Mouse (Mus musculus) WW6 (cell line): ENCODE results near the gene Sox11.

Source experiments
- DNase-seq: peaks from one replicate; pipeline ENCODE4 v3.0.0-alpha.2; 2013; ENCODE audit warnings: low read depth, low spot score

The Sox11 gene

GRCm38 (mm10) chr12:27341871-27342690, at the start of gene Sox11:
TSS of gene Sox11 (minus strand) at chr12:27342574.
- DNase-seq: no peak

- no peak for DNase-seq
Measured at GRCm38 (mm10) chr12:27391652-27392305, 49.4 kb upstream of the Sox11 start.

GRCm38 (mm10) chr12:27390439-27390838, 48.1 kb upstream of the Sox11 start:
- no peak for DNase-seq

- DNase-seq: peak; percentile 28
Measured at GRCm38 (mm10) chr12:27389429-27389828, 47.1 kb upstream of the Sox11 start.

- no peak for DNase-seq
Measured at GRCm38 (mm10) chr12:27372505-27372904, 30.1 kb upstream of the Sox11 start.

- no peak for DNase-seq
Measured at GRCm38 (mm10) chr12:27370756-27371155, 28.4 kb upstream of the Sox11 start.

GRCm38 (mm10) chr12:27367476-27367875, 25.1 kb upstream of the Sox11 start:
- no peak for DNase-seq

- DNase-seq: no peak
Measured at GRCm38 (mm10) chr12:27363840-27364640, 21.7 kb upstream of the Sox11 start.

GRCm38 (mm10) chr12:27357076-27357637, 14.8 kb upstream of the Sox11 start:
- no peak for DNase-seq

- DNase-seq: no peak
Measured at GRCm38 (mm10) chr12:27356571-27356970, 14.2 kb upstream of the Sox11 start.

- DNase-seq: no peak
Measured at GRCm38 (mm10) chr12:27343606-27344410, 1.4 kb upstream of the Sox11 start.

- peak; percentile 74 for DNase-seq
Measured at GRCm38 (mm10) chr12:27342691-27343605, 574 bp upstream of the Sox11 start.

- DNase-seq: no peak
Measured at GRCm38 (mm10) chr12:27341130-27341870, 1.1 kb downstream of the Sox11 start.

GRCm38 (mm10) chr12:27340451-27341035, 1.8 kb downstream of the Sox11 start:
- no peak for DNase-seq

GRCm38 (mm10) chr12:27339171-27339751, 3.1 kb downstream of the Sox11 start:
- DNase-seq: no peak

- no peak for DNase-seq
Measured at GRCm38 (mm10) chr12:27338721-27339170, 3.6 kb downstream of the Sox11 start.

- DNase-seq: no peak
Measured at GRCm38 (mm10) chr12:27338116-27338515, 4.3 kb downstream of the Sox11 start.

GRCm38 (mm10) chr12:27337482-27337881, 4.9 kb downstream of the Sox11 start:
- no peak for DNase-seq
